12 mouse cellular contexts compared by ENCODE assay signal in the genomic region with DNA sequence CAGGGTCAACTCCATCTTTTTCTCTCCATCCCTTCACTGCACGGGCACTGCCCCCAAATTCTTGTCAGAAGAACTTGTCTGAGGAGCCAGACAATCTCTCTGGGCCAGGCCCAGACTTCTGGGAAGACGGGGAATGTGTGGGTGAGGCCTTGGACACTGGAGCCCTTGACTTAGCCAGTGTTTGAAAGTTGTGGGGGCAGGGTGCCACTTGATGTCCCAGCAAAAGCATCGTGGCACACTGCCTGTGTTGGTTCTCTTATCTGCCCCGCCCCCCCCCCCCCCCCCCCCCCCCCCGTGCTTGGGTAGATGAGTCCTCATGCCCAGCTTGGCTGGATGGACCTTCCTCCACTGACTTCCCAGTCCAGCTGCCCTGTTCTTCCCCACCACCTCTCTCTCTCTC. TPM values are rescaled to one million over a fixed set of nuclear protein-coding genes. Genes with fewer than 3 reads are reported as not detected.
DNase-seq lines count a peak whose midpoint lies in the region; ATAC-seq and TF ChIP-seq lines count a peak whose summit lies in the region.
"Had no signal": no experiment of that assay in that cellular context is flagged by ENCODE, and none has a peak within 500 bp of the region (broad histone marks: within the 10 kb centered on the region; RNA-seq: fewer than 3 reads in every experiment).

No protein-coding gene starts in this region.

- H3K9ac ChIP-seq in heart, embryonic 16.5 days (ENCODE audit: low read length) = no peak overlapping the region
- H3K9ac ChIP-seq: embryonic facial prominence, embryonic 15.5 days; liver, embryonic 14.5 days; stomach, embryonic 15.5 days had no signal

- peak overlapping the region; percentile 13; the same call in 1 of the 2 replicates for H3K27ac ChIP-seq in embryonic fibroblast, embryonic 13.5 days (ENCODE audit: insufficient read depth, low read length)
- peak overlapping the region; percentile 83 for H3K27ac ChIP-seq in heart, embryonic 16.5 days (ENCODE audit: low read length)
- H3K27ac ChIP-seq in hindbrain, embryonic 10.5 days = no peak overlapping the region
- H3K27ac ChIP-seq: embryonic facial prominence, embryonic 15.5 days; liver, embryonic 14.5 days; stomach, embryonic 15.5 days had no signal

- ATAC-seq in heart, embryonic 16.5 days (replicated peaks; ENCODE audit: extremely low read depth, insufficient read depth, low FRiP score) = peak; percentile 51

- no peaks in the 10 kb centered on the region for H3K27me3 ChIP-seq in heart, embryonic 16.5 days (ENCODE audit: control insufficient read depth, insufficient read depth, low read length)
- no peaks in the 10 kb centered on the region for H3K27me3 ChIP-seq in hindbrain, embryonic 10.5 days (ENCODE audit: insufficient read depth, poor library complexity, severe bottlenecking)
- H3K27me3 ChIP-seq: embryonic facial prominence, embryonic 15.5 days; stomach, embryonic 15.5 days had no signal

- peak overlapping the region; percentile 15; the same call in 1 of the 2 replicates for H3K4me2 ChIP-seq in heart, embryonic 16.5 days (ENCODE audit: low read depth, low read length)
- H3K4me2 ChIP-seq: embryonic facial prominence, embryonic 15.5 days; stomach, embryonic 15.5 days had no signal

- peak; percentile 79 for DNase-seq in ovary, adult 18-20 months (ENCODE audit: low spot score)
- no peak for DNase-seq in ovary, postnatal 14 days (ENCODE audit: low spot score)
- peak; percentile 74 for DNase-seq in lung, postnatal 14 days
- no peak for DNase-seq in cerebellum, postnatal 14 days
- DNase-seq in hindbrain, embryonic 10.5 days (ENCODE audit: low spot score) = no peak
- DNase-seq in natural killer cell, adult 2 months (ENCODE audit: low spot score in 2 of 2) = no peak
- DNase-seq: cerebellum, adult 8-10 months had no signal

- no peak overlapping the region for H3K4me3 ChIP-seq in embryonic fibroblast, embryonic 13.5 days (ENCODE audit: insufficient read depth, low read length)
- no peak overlapping the region for H3K4me3 ChIP-seq in heart, embryonic 16.5 days (ENCODE audit: low read length)
- H3K4me3 ChIP-seq in hindbrain, embryonic 10.5 days = no peak overlapping the region
- H3K4me3 ChIP-seq: embryonic facial prominence, embryonic 15.5 days; stomach, embryonic 15.5 days had no signal

- WGBS in heart, embryonic 16.5 days = 31% methylated on average over 4 of the region's 5 CpGs
- WGBS in hindbrain, embryonic 10.5 days = 77% methylated on average over 3 of the region's 5 CpGs

- TF ChIP-seq POLR2A in embryonic fibroblast, embryonic 13.5 days (IDR thresholded peaks at IDR 0.05; ENCODE audit: low read depth, low read length) = no peak

- TF ChIP-seq CTCF in embryonic fibroblast, embryonic 13.5 days (IDR thresholded peaks at IDR 0.05; ENCODE audit: borderline replicate concordance, insufficient read depth, low read length) = no peak

- H3K36me3 ChIP-seq in heart, embryonic 16.5 days (ENCODE audit: control insufficient read depth, insufficient read depth) = peaks cover 2% of the 10 kb centered on the region; the same call in 1 of the 2 replicates
- H3K36me3 ChIP-seq in hindbrain, embryonic 10.5 days = peaks cover 24% of the 10 kb centered on the region; the same call in 1 of the 2 replicates
- H3K36me3 ChIP-seq: embryonic facial prominence, embryonic 15.5 days; stomach, embryonic 15.5 days had no signal

- peaks cover 19% of the 10 kb centered on the region for H3K4me1 ChIP-seq in embryonic fibroblast, embryonic 13.5 days (ENCODE audit: control insufficient read depth, insufficient read depth, low read length)
- H3K4me1 ChIP-seq in heart, embryonic 16.5 days (ENCODE audit: control insufficient read depth, insufficient read depth, low read length) = peaks cover 45% of the 10 kb centered on the region
- H3K4me1 ChIP-seq in hindbrain, embryonic 10.5 days (replicated peaks) = peaks cover 23% of the 10 kb centered on the region

- no peaks in the 10 kb centered on the region for H3K9me3 ChIP-seq in heart, embryonic 16.5 days (replicated peaks; ENCODE audit: control insufficient read depth, low read length)
- no peaks in the 10 kb centered on the region for H3K9me3 ChIP-seq in hindbrain, embryonic 10.5 days
- H3K9me3 ChIP-seq: embryonic facial prominence, embryonic 15.5 days; stomach, embryonic 15.5 days had no signal

RNA-seq across cellular contexts. Expression of a gene that starts 8.5 kb away (rescaled TPM):
- polyA plus RNA-seq in embryonic fibroblast, embryonic 13.5 days (2011; ENCODE audit: insufficient read length, low read depth, missing spikeins) = 115 and 125 TPM in 2 replicates
- 74.4 and 75.1 TPM in 2 replicates for polyA plus RNA-seq in heart, embryonic 16.5 days (2015; fragmentation: Nextera tagmentation; extraction: Ambion mirVana)
- 68.7 and 75.7 TPM in 2 replicates for polyA plus RNA-seq in hindbrain, embryonic 10.5 days (2016; fragmentation: Nextera tagmentation; extraction: Ambion mirVana)

RNA-seq across cellular contexts. Expression of a gene that starts 16.9 kb away (rescaled TPM):
- polyA plus RNA-seq in embryonic fibroblast, embryonic 13.5 days (2011; ENCODE audit: insufficient read length, low read depth, missing spikeins) = not detected in 2 replicates
- polyA plus RNA-seq in heart, embryonic 16.5 days (2015; fragmentation: Nextera tagmentation; extraction: Ambion mirVana) = 5.3 and 5.7 TPM in 2 replicates
- 4.8 and 14.6 TPM in 2 replicates for polyA plus RNA-seq in hindbrain, embryonic 10.5 days (2016; fragmentation: Nextera tagmentation; extraction: Ambion mirVana)

RNA-seq across cellular contexts. Expression of a gene that starts 37.8 kb away (rescaled TPM):
- polyA plus RNA-seq in embryonic fibroblast, embryonic 13.5 days (2011; ENCODE audit: insufficient read length, low read depth, missing spikeins) = 13.0 and 16.5 TPM in 2 replicates
- polyA plus RNA-seq in heart, embryonic 16.5 days (2015; fragmentation: Nextera tagmentation; extraction: Ambion mirVana) = 105 and 110 TPM in 2 replicates
- polyA plus RNA-seq in hindbrain, embryonic 10.5 days (2016; fragmentation: Nextera tagmentation; extraction: Ambion mirVana) = 58.4 and 73.5 TPM in 2 replicates

RNA-seq across cellular contexts. Expression of a gene that starts 38.6 kb away (rescaled TPM):
- 80.9 and 94.0 TPM in 2 replicates for polyA plus RNA-seq in embryonic fibroblast, embryonic 13.5 days (2011; ENCODE audit: insufficient read length, low read depth, missing spikeins)
- polyA plus RNA-seq in heart, embryonic 16.5 days (2015; fragmentation: Nextera tagmentation; extraction: Ambion mirVana) = 105 and 108 TPM in 2 replicates
- polyA plus RNA-seq in hindbrain, embryonic 10.5 days (2016; fragmentation: Nextera tagmentation; extraction: Ambion mirVana) = 270 and 300 TPM in 2 replicates

RNA-seq across cellular contexts. Expression of a gene that starts 41.3 kb away (rescaled TPM):
- polyA plus RNA-seq in embryonic fibroblast, embryonic 13.5 days (2011; ENCODE audit: insufficient read length, low read depth, missing spikeins) = 24.9 and 28.9 TPM in 2 replicates
- polyA plus RNA-seq in heart, embryonic 16.5 days (2015; fragmentation: Nextera tagmentation; extraction: Ambion mirVana) = 10.5 and 13.2 TPM in 2 replicates
- polyA plus RNA-seq in hindbrain, embryonic 10.5 days (2016; fragmentation: Nextera tagmentation; extraction: Ambion mirVana) = 17.6 and 19.4 TPM in 2 replicates

Comparison
In these comparisons a context has a peak if more than half of its experiments do, and no peak if none do; other contexts are left out.
1. DNase-seq: peak in ovary, adult 18-20 months (single experiment) and lung, postnatal 14 days (single experiment); none in ovary, postnatal 14 days (single experiment), cerebellum, postnatal 14 days (0 of 2), hindbrain, embryonic 10.5 days (single experiment) and natural killer cell, adult 2 months (0 of 2).